Mouse (Mus musculus): ENCODE measurements at regions not wholly inside any gene's neighbourhood (a gene's known extent, or its start where the extent isn't known, plus 50 kb on each side); places are given as distances from the start of the nearest gene placed in this dataset.

- TF ChIP-seq CTCF (IDR thresholded peaks at IDR 0.05; ENCODE audit: low read depth): no peak
- Histone ChIP-seq H3K9ac (no peak overlapping the region), H3K4me3 (ENCODE audit: low read depth, low read length) (no peak overlapping the region), H3K4me1 (ENCODE audit: insufficient read depth) (no peaks in the 10 kb centered on the region; the same call in 1 of the 2 replicates), H3K4me2 (ENCODE audit: low read depth) (no peak overlapping the region), H3K27ac (ENCODE audit: low read depth, low read length) (no peak overlapping the region), H3K36me3 (ENCODE audit: insufficient read depth) (no peaks in the 10 kb centered on the region), H3K27me3 (ENCODE audit: insufficient read depth, low read length) (no peaks in the 10 kb centered on the region; the same call in 1 of the 2 replicates), H3K9me3 (ENCODE audit: low read length) (no peaks in the 10 kb centered on the region)
- 85% methylated on average over 6 of the region's 6 CpGs for WGBS
- ATAC-seq (no peak), DNase-seq (no peak)
Observed at GRCm38 (mm10) chr7:125190067-125190466, 254.4 kb upstream of the Kdm8 start.

GRCm38 (mm10) chr7:125191313-125191712 is 253.2 kb upstream of the Kdm8 start:
- Histone ChIP-seq H3K9ac (no peak overlapping the region), H3K27me3 (ENCODE audit: insufficient read depth, low read length) (no peaks in the 10 kb centered on the region; the same call in 1 of the 2 replicates), H3K9me3 (ENCODE audit: low read length) (no peaks in the 10 kb centered on the region), H3K4me3 (ENCODE audit: low read depth, low read length) (no peak overlapping the region), H3K36me3 (ENCODE audit: insufficient read depth) (no peaks in the 10 kb centered on the region), H3K4me2 (ENCODE audit: low read depth) (no peak overlapping the region), H3K27ac (ENCODE audit: low read depth, low read length) (no peak overlapping the region), H3K4me1 (ENCODE audit: insufficient read depth) (no peaks in the 10 kb centered on the region)
- DNase-seq (no peak), ATAC-seq (no peak)
- no peak for TF ChIP-seq CTCF (IDR thresholded peaks at IDR 0.05; ENCODE audit: low read depth)

DNA sequence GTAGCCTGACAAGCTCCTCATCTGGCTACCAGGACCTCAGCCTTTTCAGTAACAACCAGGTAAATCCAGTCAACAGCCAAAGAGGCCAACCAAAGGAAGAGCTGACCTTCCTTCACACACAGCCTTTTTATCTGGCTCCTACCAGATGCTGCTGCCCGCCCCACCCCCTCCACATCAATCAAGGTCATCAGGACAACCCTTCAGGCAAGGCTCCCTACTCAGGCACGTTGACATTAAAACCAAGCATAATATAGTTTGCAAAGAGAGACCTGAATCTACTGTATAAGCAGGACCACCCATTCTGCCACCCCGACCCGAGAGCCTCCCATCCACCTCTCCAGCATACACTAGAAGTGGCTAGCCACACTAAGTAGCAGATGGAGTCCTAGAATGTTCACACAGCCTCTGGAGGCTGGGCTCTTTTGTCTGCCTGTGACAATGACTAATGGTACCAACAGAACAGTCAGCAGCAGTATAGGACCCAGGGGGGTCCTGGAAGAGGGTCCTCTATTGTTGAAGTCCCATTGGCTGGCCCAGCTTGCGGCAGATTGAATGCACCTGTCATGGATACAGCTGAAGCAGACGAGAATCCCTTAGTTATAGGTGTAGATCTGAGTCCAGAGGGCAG is 233.0 kb upstream of the Kdm8 start:
- Histone ChIP-seq H3K27ac (ENCODE audit: low read depth, low read length) (no peak overlapping the region), H3K27me3 (ENCODE audit: insufficient read depth, low read length) (no peaks in the 10 kb centered on the region), H3K4me2 (ENCODE audit: low read depth) (no peak overlapping the region), H3K9me3 (ENCODE audit: low read length) (no peaks in the 10 kb centered on the region), H3K36me3 (ENCODE audit: insufficient read depth) (no peaks in the 10 kb centered on the region), H3K4me3 (ENCODE audit: low read depth, low read length) (no peak overlapping the region), H3K9ac (no peak overlapping the region), H3K4me1 (ENCODE audit: insufficient read depth) (no peaks in the 10 kb centered on the region)
- no peak for DNase-seq
- no peak for TF ChIP-seq CTCF (IDR thresholded peaks at IDR 0.05; ENCODE audit: low read depth)
- 82% methylated on average over 6 of the region's 6 CpGs for WGBS
- ATAC-seq: no peak

- no peak for DNase-seq
- Histone ChIP-seq H3K9me3 (ENCODE audit: low read length) (no peaks in the 10 kb centered on the region), H3K9ac (no peak overlapping the region), H3K4me1 (ENCODE audit: insufficient read depth) (no peaks in the 10 kb centered on the region), H3K4me2 (ENCODE audit: low read depth) (no peak overlapping the region), H3K27ac (ENCODE audit: low read depth, low read length) (no peak overlapping the region), H3K4me3 (ENCODE audit: low read depth, low read length) (no peak overlapping the region), H3K36me3 (ENCODE audit: insufficient read depth) (no peaks in the 10 kb centered on the region), H3K27me3 (ENCODE audit: insufficient read depth, low read length) (no peaks in the 10 kb centered on the region)
- WGBS: 82% methylated on average over 6 of the region's 6 CpGs
- no peak for TF ChIP-seq CTCF (IDR thresholded peaks at IDR 0.05; ENCODE audit: low read depth)
- no peak for ATAC-seq
Observed at GRCm38 (mm10) chr7:125214036-125214435, 230.4 kb upstream of the Kdm8 start.

GRCm38 (mm10) chr7:125217630-125218029 is 226.8 kb upstream of the Kdm8 start:
- no peaks in the 10 kb centered on the region for H3K36me3 ChIP-seq (ENCODE audit: insufficient read depth)
- H3K27ac ChIP-seq (ENCODE audit: low read depth, low read length): no peak overlapping the region
- H3K9me3 ChIP-seq (ENCODE audit: low read length): no peaks in the 10 kb centered on the region
- no peak overlapping the region for H3K9ac ChIP-seq
- no peak for TF ChIP-seq CTCF (IDR thresholded peaks at IDR 0.05; ENCODE audit: low read depth)
- no peaks in the 10 kb centered on the region for H3K27me3 ChIP-seq (ENCODE audit: insufficient read depth, low read length)
- no peak overlapping the region for H3K4me3 ChIP-seq (ENCODE audit: low read depth, low read length)
- no peak for DNase-seq
- no peak for ATAC-seq
- 88% methylated on average over 4 of the region's 4 CpGs for WGBS
- H3K4me2 ChIP-seq (ENCODE audit: low read depth): no peak overlapping the region
- H3K4me1 ChIP-seq (ENCODE audit: insufficient read depth): no peaks in the 10 kb centered on the region

- ATAC-seq (no peak), DNase-seq (no peak)
- no peak for TF ChIP-seq CTCF (IDR thresholded peaks at IDR 0.05; ENCODE audit: low read depth)
- H3K27me3 ChIP-seq (ENCODE audit: insufficient read depth, low read length): no peaks in the 10 kb centered on the region
- H3K9ac ChIP-seq: no peak overlapping the region
- 91% methylated on average over 1 of the region's 1 CpGs for WGBS
- H3K27ac ChIP-seq (ENCODE audit: low read depth, low read length): no peak overlapping the region
- no peak overlapping the region for H3K4me3 ChIP-seq (ENCODE audit: low read depth, low read length)
- no peaks in the 10 kb centered on the region for H3K4me1 ChIP-seq (ENCODE audit: insufficient read depth)
- no peaks in the 10 kb centered on the region for H3K9me3 ChIP-seq (ENCODE audit: low read length)
- no peaks in the 10 kb centered on the region for H3K36me3 ChIP-seq (ENCODE audit: insufficient read depth)
- H3K4me2 ChIP-seq (ENCODE audit: low read depth): no peak overlapping the region
Observed at GRCm38 (mm10) chr7:125222684-125223083, 221.8 kb upstream of the Kdm8 start.

GRCm38 (mm10) chr7:125234911-125235310 is 209.6 kb upstream of the Kdm8 start:
- Histone ChIP-seq H3K9me3 (ENCODE audit: low read length) (no peaks in the 10 kb centered on the region), H3K4me1 (ENCODE audit: insufficient read depth) (no peaks in the 10 kb centered on the region), H3K36me3 (ENCODE audit: insufficient read depth) (no peaks in the 10 kb centered on the region), H3K4me2 (ENCODE audit: low read depth) (no peak overlapping the region), H3K27ac (ENCODE audit: low read depth, low read length) (no peak overlapping the region), H3K27me3 (ENCODE audit: insufficient read depth, low read length) (no peaks in the 10 kb centered on the region), H3K9ac (no peak overlapping the region), H3K4me3 (ENCODE audit: low read depth, low read length) (no peak overlapping the region)
- WGBS: 26% methylated on average over 7 of the region's 7 CpGs
- no peak for ATAC-seq
- DNase-seq: no peak
- no peak for TF ChIP-seq CTCF (IDR thresholded peaks at IDR 0.05; ENCODE audit: low read depth)

Data from forebrain, postnatal 0 days (tissue).